ENCODE assay signal across 10 mouse cellular contexts in the genomic region with DNA sequence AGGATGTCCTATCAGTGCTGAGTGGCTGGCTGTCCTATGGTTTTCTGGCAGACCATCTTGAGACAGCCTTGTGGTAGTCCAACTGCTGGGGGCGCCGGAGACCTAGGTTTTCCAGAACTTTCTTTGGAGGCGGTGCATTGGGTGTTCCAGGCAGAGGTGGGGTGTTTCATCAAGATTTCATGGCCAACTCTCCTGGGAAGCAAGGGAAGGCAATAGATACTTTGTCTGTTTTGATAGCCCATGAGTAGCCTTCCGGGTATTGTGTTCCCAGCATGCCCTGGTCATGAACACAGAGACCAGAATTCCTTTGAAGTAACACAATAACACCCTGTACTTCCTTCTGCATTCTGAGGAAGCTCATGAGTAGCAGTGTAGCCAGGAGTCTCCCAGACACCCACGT. TPM values are rescaled to one million over a fixed set of nuclear protein-coding genes. Genes with fewer than 3 reads are reported as not detected.
DNase-seq lines count a peak whose midpoint lies in the region; ATAC-seq and TF ChIP-seq lines count a peak whose summit lies in the region.
"Had no signal": no experiment of that assay in that cellular context is flagged by ENCODE, and none has a peak within 500 bp of the region (broad histone marks: within the 10 kb centered on the region; RNA-seq: fewer than 3 reads in every experiment).

No protein-coding gene starts in this region.

- H3K27ac ChIP-seq in liver, embryonic 11.5 days (ENCODE audit: low read depth, low read length): no peak overlapping the region
- no peak overlapping the region for H3K27ac ChIP-seq in heart, embryonic 16.5 days (ENCODE audit: low read length)
- H3K27ac ChIP-seq in liver, embryonic 14.5 days: no peak overlapping the region

- H3K9me3 ChIP-seq in liver, embryonic 11.5 days (ENCODE audit: control insufficient read depth, low read length): no peaks in the 10 kb centered on the region
- H3K9me3 ChIP-seq in heart, embryonic 16.5 days (replicated peaks; ENCODE audit: control insufficient read depth, low read length): no peaks in the 10 kb centered on the region
- H3K9me3 ChIP-seq in liver, embryonic 14.5 days (ENCODE audit: control insufficient read depth, low read length): no peaks in the 10 kb centered on the region

- ATAC-seq in liver, embryonic 11.5 days (replicated peaks; ENCODE audit: low FRiP score): no peak
- peak; percentile 77 for ATAC-seq in heart, embryonic 16.5 days (replicated peaks; ENCODE audit: extremely low read depth, insufficient read depth, low FRiP score)
- ATAC-seq in liver, embryonic 14.5 days (ENCODE audit: insufficient read depth): 0 out of 2 replicates have a peak, but pooled peaks have one; percentile 8
- ATAC-seq in monocyte, adult 5-6 weeks (replicated peaks; ENCODE audit: insufficient number of reproducible peaks, low FRiP score, low TSS enrichment, poor library complexity, severe bottlenecking): no peak

- H3K4me3 ChIP-seq in liver, embryonic 11.5 days (ENCODE audit: low read depth, low read length): no peak overlapping the region
- no peak overlapping the region for H3K4me3 ChIP-seq in heart, embryonic 16.5 days (ENCODE audit: low read length)
- H3K4me3 ChIP-seq in liver, embryonic 14.5 days (ENCODE audit: insufficient read depth in 1 of 2, low read depth in 2 of 2, low read length in 2 of 2): no peak overlapping the region

- H3K4me2 ChIP-seq in liver, embryonic 11.5 days: no peak overlapping the region
- H3K4me2 ChIP-seq in heart, embryonic 16.5 days (ENCODE audit: low read depth, low read length): no peak overlapping the region
- no peak overlapping the region for H3K4me2 ChIP-seq in liver, embryonic 14.5 days (ENCODE audit: low read depth)

- H3K4me1 ChIP-seq in liver, embryonic 11.5 days (replicated peaks; ENCODE audit: control insufficient read depth, insufficient read depth, low read length): no peaks in the 10 kb centered on the region
- no peaks in the 10 kb centered on the region; the same call in 1 of the 2 replicates for H3K4me1 ChIP-seq in heart, embryonic 16.5 days (ENCODE audit: control insufficient read depth, insufficient read depth, low read length)
- H3K4me1 ChIP-seq in liver, embryonic 14.5 days (replicated peaks; ENCODE audit: control insufficient read depth in 2 of 2, insufficient read depth in 2 of 2, low read length in 1 of 2): peaks cover 0 to 1% of the 10 kb centered on the region in 2 experiments; a peak in 3 of 4 replicates

- TF ChIP-seq EP300 in liver, embryonic 14.5 days (IDR thresholded peaks at IDR 0.05; ENCODE audit: low read depth): no peak

- H3K36me3 ChIP-seq in liver, embryonic 11.5 days (ENCODE audit: control insufficient read depth, insufficient read depth, low read length): no peaks in the 10 kb centered on the region
- no peaks in the 10 kb centered on the region for H3K36me3 ChIP-seq in heart, embryonic 16.5 days (ENCODE audit: control insufficient read depth, insufficient read depth)
- H3K36me3 ChIP-seq in liver, embryonic 14.5 days (replicated peaks; ENCODE audit: control insufficient read depth, insufficient read depth, low read depth): no peaks in the 10 kb centered on the region

- DNase-seq in liver: peak; percentile 38
- no peak for DNase-seq in liver, embryonic 11.5 days (ENCODE audit: low spot score)
- no peak for DNase-seq in liver, embryonic 14.5 days (ENCODE audit: low read depth in 3 of 3, low spot score in 3 of 3)
- DNase-seq in ovary, postnatal 10 days (ENCODE audit: low spot score): no peak
- no peak for DNase-seq in ovary, postnatal 36 days (ENCODE audit: low spot score)
- no peak for DNase-seq in cerebellum, postnatal 10 days
- DNase-seq: left cerebral cortex, postnatal 4 days; midbrain, embryonic 14.5 days had no signal

- H3K9ac ChIP-seq in liver, embryonic 11.5 days (ENCODE audit: low read depth, low read length): no peak overlapping the region
- H3K9ac ChIP-seq in heart, embryonic 16.5 days (ENCODE audit: low read length): no peak overlapping the region
- no peak overlapping the region for H3K9ac ChIP-seq in liver, embryonic 14.5 days (replicated peaks)

- 82% methylated on average over 5 of the region's 5 CpGs for WGBS in liver, embryonic 11.5 days
- 73% methylated on average over 5 of the region's 5 CpGs for WGBS in heart, embryonic 16.5 days
- 66% methylated on average over 5 of the region's 5 CpGs for WGBS in liver, embryonic 14.5 days (ENCODE audit: insufficient replicate concordance)

- H3K27me3 ChIP-seq in liver, embryonic 11.5 days (replicated peaks; ENCODE audit: control insufficient read depth, insufficient read depth, low read length): no peaks in the 10 kb centered on the region
- H3K27me3 ChIP-seq in heart, embryonic 16.5 days (ENCODE audit: control insufficient read depth, insufficient read depth, low read length): no peaks in the 10 kb centered on the region
- no peaks in the 10 kb centered on the region for H3K27me3 ChIP-seq in liver, embryonic 14.5 days (ENCODE audit: control insufficient read depth, insufficient read depth, low read length)

- peak; percentile 52 for TF ChIP-seq CTCF in liver, embryonic 14.5 days (IDR thresholded peaks at IDR 0.05; ENCODE audit: low read depth)

RNA-seq across cellular contexts. Expression of gene Vwf, which starts 17.1 kb away (rescaled TPM):
- polyA plus RNA-seq in liver, embryonic 11.5 days (2014; fragmentation: Nextera tagmentation; extraction: Ambion mirVana): 25.3 and 32.4 TPM in 2 replicates
- polyA plus RNA-seq in heart, embryonic 16.5 days (2015; fragmentation: Nextera tagmentation; extraction: Ambion mirVana): 26.3 and 27.1 TPM in 2 replicates
- polyA plus RNA-seq in liver, embryonic 14.5 days (2012; rRNA removed): 5.4 and 9.0 TPM in 2 replicates
- polyA plus RNA-seq in liver, embryonic 14.5 days (2014; fragmentation: Nextera tagmentation; extraction: Ambion mirVana): 11.1 and 14.9 TPM in 2 replicates
- total RNA-seq in monocyte, adult 5-6 weeks (2017): 6.4 to 37.1 TPM (median 9.9 TPM) in 3 replicates

RNA-seq across cellular contexts. Expression of gene Cd9, which starts 34.9 kb away (rescaled TPM):
- 111 and 113 TPM in 2 replicates for polyA plus RNA-seq in liver, embryonic 11.5 days (2014; fragmentation: Nextera tagmentation; extraction: Ambion mirVana)
- 94.4 and 115 TPM in 2 replicates for polyA plus RNA-seq in heart, embryonic 16.5 days (2015; fragmentation: Nextera tagmentation; extraction: Ambion mirVana)
- 52.5 and 62.6 TPM in 2 replicates for polyA plus RNA-seq in liver, embryonic 14.5 days (2012; rRNA removed)
- polyA plus RNA-seq in liver, embryonic 14.5 days (2014; fragmentation: Nextera tagmentation; extraction: Ambion mirVana): 96.8 and 105 TPM in 2 replicates
- total RNA-seq in monocyte, adult 5-6 weeks (2017): 490 to 606 TPM (median 578 TPM) in 3 replicates

Comparison
In these comparisons a context has a peak if more than half of its experiments do, and no peak if none do; other contexts are left out.
1. ATAC-seq: peak in heart, embryonic 16.5 days (single experiment) and liver, embryonic 14.5 days (single experiment); none in liver, embryonic 11.5 days (single experiment) and monocyte, adult 5-6 weeks (single experiment).